Mouse (Mus musculus) heart, postnatal 36 days (tissue): ENCODE data around the gene Daw1. TPM values are rescaled to one million over a fixed set of nuclear protein-coding genes. Genes with fewer than 3 reads are reported as not detected.

ENCODE experiments used
- DNase-seq, 2 experiments: peaks; one replicate each; pipeline ENCODE4 v3.0.0; 2021 to 2022
- intact Hi-C: fragments of 180-260 bp; cut with DNase I; formaldehyde crosslinking; loops from one replicate; pipeline ENCODE4 v1.15.1; 2025
- total RNA-seq, 2 experiments: library from RNA; stranded (reverse); gene quantifications; 2 replicates each; pipeline ENCODE4 v1.2.3; 2021

Gene Daw1
- total RNA-seq = not detected

GRCm38 (mm10) chr1:83159603-83160002 is at the start of gene Daw1:
Daw1 (plus strand) TSS chr1:83159752.
- intact Hi-C loops = no loop called here
- peak; percentile 35 to 38 for DNase-seq

GRCm38 (mm10) chr1:83110992-83111391 is 48.6 kb upstream of the Daw1 start:
- intact Hi-C loops = no loop called here
- DNase-seq = no peak

DNA sequence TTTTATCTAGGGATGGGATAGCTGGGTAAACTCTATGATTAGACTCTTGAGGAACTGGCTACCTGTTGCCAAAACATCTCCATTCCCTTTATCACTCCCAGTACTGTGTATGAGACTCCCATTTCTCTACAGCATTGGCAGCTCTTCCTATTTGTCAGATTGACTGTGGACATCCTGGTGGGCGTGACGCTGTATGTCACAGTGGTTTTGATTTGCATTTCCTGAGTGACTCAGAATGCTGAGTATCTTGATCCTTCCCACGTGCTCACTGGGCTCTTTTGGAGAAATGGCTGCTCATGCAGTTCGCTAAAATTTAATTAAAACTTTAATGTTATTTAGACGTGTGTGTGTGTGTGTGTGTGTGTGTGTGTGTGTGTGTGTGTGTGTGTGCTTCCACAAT is 47.8 kb upstream of the Daw1 start:
- no peak for DNase-seq
- intact Hi-C loops = no loop called here

DNA sequence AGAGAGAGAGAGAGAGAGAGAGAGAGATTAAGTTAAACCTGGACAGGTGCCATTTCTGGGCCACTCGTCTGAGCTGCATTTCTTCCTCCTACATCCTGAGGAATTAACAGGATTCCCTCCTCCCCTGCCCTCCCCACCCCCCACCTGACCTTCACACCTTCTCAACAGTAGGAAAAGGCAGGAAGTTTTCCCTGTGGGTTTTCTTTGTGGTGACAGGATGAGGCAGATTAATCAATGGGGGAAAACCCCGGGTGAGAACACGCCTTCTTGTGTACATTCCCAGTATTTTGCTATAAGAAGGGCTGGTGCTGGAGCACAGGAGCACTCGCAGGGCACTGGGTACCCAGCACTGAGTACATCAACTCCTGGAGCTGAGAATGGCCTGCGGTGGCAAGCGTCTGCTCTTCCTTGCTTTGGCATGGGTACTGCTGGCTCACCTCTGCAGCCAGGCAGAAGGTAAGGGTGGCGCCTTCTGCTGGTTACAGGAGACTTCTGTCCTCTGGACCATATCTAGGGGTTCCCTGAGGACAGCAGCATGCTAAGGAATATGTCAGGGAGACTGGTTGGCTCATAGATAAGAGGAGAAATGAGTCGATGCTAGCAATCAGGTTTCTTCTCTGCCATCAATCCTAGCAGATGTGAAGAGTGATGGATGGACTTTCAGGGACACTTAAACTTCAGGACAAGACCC is 43.0 kb upstream of the Daw1 start, which contains the start of gene Ccl20:
TSS of gene Ccl20 (plus strand) at position 320 of the 691 bp plus-strand sequence.
- intact Hi-C loops = no loop called here
- no peak for DNase-seq

- intact Hi-C loops = no loop called here
- DNase-seq = no peak
These were observed 42.3 kb upstream of the Daw1 start for GRCm38 (mm10) chr1:83117217-83117616.

DNA sequence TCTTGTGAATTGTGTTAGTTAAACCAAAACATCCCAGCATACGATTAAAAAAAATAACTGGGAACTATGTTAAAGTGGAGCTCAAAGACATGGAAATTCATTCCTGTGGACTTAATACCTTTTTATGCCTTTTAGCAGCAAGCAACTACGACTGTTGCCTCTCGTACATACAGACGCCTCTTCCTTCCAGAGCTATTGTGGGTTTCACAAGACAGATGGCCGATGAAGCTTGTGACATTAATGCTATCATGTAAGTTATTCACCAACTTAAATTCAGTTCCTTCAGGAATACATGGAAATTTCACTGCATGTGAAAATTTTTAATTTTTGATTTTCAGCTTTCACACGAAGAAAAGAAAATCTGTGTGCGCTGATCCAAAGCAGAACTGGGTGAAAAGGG is 41.9 kb upstream of the Daw1 start:
- intact Hi-C loops = no loop called here

DNA sequence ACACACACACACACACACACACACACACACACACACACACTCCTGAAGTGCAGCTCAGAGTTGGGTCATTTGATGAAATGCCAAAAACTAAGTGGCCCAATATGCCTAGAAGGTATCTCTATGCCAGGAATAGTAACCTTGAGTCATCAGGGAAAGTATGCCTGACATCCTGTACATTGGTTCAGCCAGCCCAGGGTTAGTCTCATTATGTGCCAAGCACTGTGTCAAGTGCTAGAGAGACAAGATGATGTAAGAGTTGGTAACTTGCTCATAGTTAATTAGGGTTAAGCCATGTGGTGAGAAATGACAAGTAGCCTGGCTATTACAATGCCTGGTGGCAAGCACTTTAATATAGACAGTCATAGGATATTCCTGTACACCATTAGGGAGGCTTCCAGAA is 39.6 kb upstream of the Daw1 start:
- peak in 1 of 2 experiments; percentile 10 for DNase-seq
- intact Hi-C loops = no loop called here

More for the DNA sequence above, 41.9 kb upstream of the Daw1 start:
- no peak for DNase-seq

- DNase-seq = no peak
- intact Hi-C loops = no loop called here
These were observed 39.2 kb upstream of the Daw1 start for GRCm38 (mm10) chr1:83120312-83120711.

DNA sequence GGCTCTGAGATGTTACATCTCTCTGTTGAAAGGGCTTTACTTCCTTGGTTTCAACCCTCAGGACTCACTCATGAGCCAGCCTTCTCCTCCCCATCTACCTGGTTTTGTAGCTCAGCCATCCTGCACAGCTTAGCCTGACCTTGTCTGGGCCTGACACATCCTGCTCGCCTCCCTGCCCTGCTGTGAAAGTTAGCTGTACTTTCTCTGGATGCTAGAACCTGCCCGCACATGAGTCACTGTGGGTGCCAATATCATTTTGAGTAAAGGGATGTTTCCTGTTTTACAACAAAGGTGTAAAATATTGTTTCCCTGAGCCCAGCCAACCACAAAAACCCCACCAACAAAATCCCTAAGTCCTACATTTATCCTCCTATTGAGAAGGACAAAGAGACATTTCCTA is 36.4 kb upstream of the Daw1 start:
- intact Hi-C loops = no loop called here

DNA sequence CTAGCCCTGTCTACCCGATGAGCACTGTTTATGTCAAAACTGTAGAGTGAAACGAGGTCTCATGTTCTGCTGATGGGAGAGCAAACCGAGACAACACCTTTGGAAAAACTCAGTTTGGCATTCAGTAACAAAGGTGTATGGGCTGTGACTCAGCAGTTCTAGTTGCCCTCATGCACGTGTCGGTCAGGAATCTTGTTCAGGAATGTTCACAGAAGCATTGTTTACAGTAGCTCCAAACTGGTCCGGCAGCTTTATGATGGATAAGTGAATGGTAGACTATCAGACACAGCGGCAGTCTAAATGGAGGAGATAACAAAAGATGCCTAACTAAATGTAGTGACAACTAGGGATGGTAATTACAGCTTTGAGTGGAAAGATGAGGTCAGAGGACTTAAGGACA is 23.7 kb upstream of the Daw1 start:
- intact Hi-C loops = no loop called here
- no peak for DNase-seq

More for the DNA sequence above, 36.4 kb upstream of the Daw1 start:
- DNase-seq = no peak

DNA sequence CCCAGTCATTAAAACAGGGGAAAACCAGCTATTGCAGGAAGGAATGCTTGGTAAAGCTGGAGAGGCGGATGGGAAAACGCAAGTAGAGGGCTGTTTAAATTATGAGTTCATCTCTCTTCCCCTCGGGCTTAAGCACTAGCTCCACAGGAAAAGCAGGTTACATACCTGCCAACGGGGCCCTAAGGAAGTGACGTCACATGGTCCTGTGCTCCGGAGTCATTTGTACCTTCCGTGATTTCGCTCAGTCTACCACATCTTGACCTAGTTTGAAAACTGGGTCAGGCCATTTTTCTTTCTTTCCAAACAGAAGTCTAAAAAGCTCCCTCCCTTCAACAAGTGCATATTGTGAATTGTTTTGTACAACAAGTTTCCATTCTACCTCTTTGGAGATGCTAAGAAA is 21.7 kb upstream of the Daw1 start:
- no peak for DNase-seq
- intact Hi-C loops = no loop called here

- intact Hi-C loops = no loop called here
- no peak for DNase-seq
These were observed 20.8 kb upstream of the Daw1 start for GRCm38 (mm10) chr1:83138721-83139120.

DNA sequence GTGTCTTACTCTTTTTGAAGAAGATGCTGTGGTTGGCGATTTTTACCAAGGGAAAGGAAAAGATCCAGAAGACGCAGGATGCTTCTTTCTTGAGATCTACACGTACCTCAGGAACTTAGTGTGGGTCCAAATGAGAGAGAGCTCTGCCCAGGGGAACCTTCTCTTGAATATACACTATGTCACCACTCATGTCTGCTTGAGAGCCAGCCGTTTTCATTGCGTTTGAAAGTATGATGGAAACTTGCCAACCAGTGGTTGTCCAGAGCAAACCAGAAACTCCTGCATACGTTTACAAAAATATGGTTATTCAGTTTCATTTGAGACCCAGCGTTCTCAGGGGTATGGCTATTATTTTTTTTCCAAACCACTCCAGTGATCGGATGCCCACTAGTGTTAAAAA is 18.0 kb upstream of the Daw1 start:
- no peak for DNase-seq
- intact Hi-C loops = no loop called here

GRCm38 (mm10) chr1:83142055-83142454 is 17.5 kb upstream of the Daw1 start:
- intact Hi-C loops = no loop called here
- DNase-seq = no peak

DNA sequence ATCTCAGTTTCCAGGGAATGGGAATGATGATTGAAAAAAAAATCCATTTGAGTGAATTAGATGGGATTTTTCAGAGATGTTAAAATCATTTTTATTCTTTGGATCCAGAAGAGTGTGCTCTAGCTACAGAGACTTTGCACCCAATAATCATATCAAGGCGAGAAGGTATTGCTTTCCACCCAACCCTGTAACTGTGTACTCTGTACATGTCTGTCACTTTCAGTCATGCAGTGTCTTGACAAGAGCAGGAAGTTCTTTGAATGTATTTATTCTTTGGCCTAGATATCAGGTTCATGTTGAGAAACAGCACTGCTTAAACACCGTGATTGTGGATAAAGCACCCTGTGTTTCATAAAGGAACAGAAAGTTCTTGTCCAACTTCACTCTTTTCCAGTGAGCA is 13.0 kb upstream of the Daw1 start:
- intact Hi-C loops = no loop called here
- DNase-seq = no peak

- DNase-seq = no peak
- intact Hi-C loops = no loop called here
These were observed 9.3 kb upstream of the Daw1 start for GRCm38 (mm10) chr1:83150227-83150626.

- DNase-seq = no peak
- intact Hi-C loops = no loop called here
These were observed 6.6 kb upstream of the Daw1 start for GRCm38 (mm10) chr1:83152961-83153360.

GRCm38 (mm10) chr1:83156876-83157275 is 2.7 kb upstream of the Daw1 start:
- intact Hi-C loops = no loop called here
- no peak for DNase-seq

DNA sequence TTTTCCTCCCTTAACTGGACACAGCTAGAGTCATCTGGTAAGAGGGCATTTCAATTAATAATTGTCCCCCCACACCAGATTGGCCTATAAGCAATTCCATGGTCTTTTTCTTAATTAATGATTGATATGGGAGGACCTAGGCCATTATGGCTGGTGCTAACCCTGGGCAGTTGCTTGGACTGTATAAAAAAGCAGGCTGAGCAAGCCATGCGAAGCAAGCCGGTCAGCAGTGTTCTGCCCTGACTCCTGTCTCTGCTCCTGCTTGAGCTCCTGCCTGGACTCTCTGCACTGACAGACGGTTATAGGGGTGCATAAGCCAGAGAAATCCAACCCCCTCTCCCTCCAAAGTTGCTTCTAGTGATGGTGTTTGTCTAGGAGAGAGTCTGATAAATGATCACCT is 2.1 kb downstream of the Daw1 start:
- DNase-seq = no peak
- intact Hi-C loops = no loop called here

DNA sequence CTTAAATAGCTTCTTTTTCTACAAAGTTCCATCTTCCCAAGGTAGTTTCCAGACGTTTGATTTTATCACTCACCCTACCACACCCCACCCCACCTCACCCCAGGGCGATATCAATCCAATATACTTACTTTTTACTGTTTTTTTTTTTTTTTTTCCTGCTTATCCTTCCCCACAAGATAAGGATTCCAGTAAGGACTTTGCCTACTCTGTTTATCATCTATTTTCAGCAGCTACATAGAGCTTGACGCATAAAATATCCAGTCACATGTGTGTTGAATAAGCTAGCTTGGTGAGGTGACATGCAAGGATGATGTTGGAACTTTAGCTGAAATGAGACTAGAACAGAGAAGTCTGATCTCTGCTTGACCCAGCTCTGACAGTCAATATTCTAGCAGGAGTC is 4.5 kb downstream of the Daw1 start:
- no peak for DNase-seq
- intact Hi-C loops = no loop called here

DNA sequence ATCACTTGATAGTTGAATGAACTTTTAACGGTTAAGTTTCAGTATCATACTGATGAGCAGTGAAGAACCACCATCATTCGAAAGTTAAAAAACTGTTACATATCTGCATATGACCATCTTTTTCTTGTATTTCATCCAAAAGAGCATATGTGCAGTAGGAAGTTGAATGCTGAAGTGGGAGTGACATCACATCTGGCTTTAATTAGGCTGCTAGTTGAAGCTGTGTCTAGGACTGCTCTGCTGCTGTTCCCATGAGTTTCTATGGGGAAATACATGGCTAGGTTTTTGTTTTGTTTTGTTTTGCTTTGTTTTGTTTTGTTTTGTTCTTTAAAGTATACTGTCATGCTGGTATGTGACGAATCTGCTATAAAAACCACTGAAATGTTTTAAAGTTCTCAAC is 9.6 kb downstream of the Daw1 start:
- DNase-seq = no peak
- intact Hi-C loops = no loop called here

GRCm38 (mm10) chr1:83175985-83176384 is 16.4 kb downstream of the Daw1 start:
- DNase-seq = no peak
- intact Hi-C loops = no loop called here

DNA sequence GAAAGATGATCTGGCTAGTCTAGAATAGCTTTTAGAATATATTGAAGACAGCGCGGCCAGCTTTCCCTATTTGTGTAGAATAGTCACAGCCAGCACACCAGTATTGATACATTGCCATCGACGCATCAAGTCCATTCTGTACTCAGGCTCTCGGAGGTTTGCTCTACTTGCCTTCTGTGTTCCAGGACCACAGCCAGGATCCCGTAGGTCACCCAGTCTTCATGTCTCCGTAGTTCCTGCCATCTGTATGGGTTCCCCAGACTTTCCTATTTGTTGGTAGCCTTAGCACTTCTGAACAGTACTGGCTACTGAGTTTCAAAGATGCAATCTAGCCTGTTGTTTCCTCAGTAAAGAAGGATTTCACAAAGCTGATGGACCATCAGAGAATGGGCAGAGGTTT is 20.0 kb downstream of the Daw1 start:
- no peak for DNase-seq
- intact Hi-C loops = no loop called here
